Mouse (Mus musculus) 3134 (cell line): ENCODE results near the gene Bche.
A peak's percentile ranks its signal among the peaks of the same experiment; 100 is the strongest.

Experiments used
- DNase-seq: peaks from one replicate; pipeline ENCODE4 v3.0.0-alpha.2; 2011; ENCODE audit warnings: low spot score; ENCODE audit not compliant: insufficient read length; ENCODE audit errors: extremely low read depth

The Bche gene

GRCm38 (mm10) chr3:73708410-73708714 lies at the start of gene Bche:
TSS of gene Bche (minus strand) at chr3:73708415.
- peak; percentile 2 for DNase-seq

GRCm38 (mm10) chr3:73741998-73742397 lies 33.8 kb upstream of the Bche start:
- no peak for DNase-seq

GRCm38 (mm10) chr3:73731677-73732076 lies 23.5 kb upstream of the Bche start:
- no peak for DNase-seq

GRCm38 (mm10) chr3:73729511-73729910 lies 21.3 kb upstream of the Bche start:
- no peak for DNase-seq

GRCm38 (mm10) chr3:73725711-73726110 lies 17.5 kb upstream of the Bche start:
- no peak for DNase-seq

- no peak for DNase-seq
These were observed 16.7 kb upstream of the Bche start for GRCm38 (mm10) chr3:73724869-73725268.

GRCm38 (mm10) chr3:73717610-73718284 lies 9.5 kb upstream of the Bche start:
- no peak for DNase-seq

- no peak for DNase-seq
These were observed 1.7 kb upstream of the Bche start for GRCm38 (mm10) chr3:73709871-73710270.

GRCm38 (mm10) chr3:73707461-73708409 lies 480 bp downstream of the Bche start:
- DNase-seq, result peak; percentile 34

- DNase-seq, result no peak
These were observed 1.7 kb downstream of the Bche start for GRCm38 (mm10) chr3:73706544-73706943.

GRCm38 (mm10) chr3:73698889-73699288 lies 9.3 kb downstream of the Bche start:
- no peak for DNase-seq

GRCm38 (mm10) chr3:73673333-73673732 lies 34.9 kb downstream of the Bche start:
- no peak for DNase-seq

- DNase-seq, result no peak
These were observed 40.0 kb downstream of the Bche start for GRCm38 (mm10) chr3:73668172-73668571.

GRCm38 (mm10) chr3:73667245-73668131 lies 40.7 kb downstream of the Bche start:
- DNase-seq, result no peak

GRCm38 (mm10) chr3:73650281-73650680 lies 57.9 kb downstream of the Bche start:
- DNase-seq, result no peak

- no peak for DNase-seq
These were observed 61.2 kb downstream of the Bche start for GRCm38 (mm10) chr3:73647064-73647463.

- DNase-seq, result no peak
These were observed 96.8 kb downstream of the Bche start for GRCm38 (mm10) chr3:73611421-73611820.

GRCm38 (mm10) chr3:73591757-73592533 lies 116.3 kb downstream of the Bche start:
- DNase-seq, result no peak
